Mouse (Mus musculus) gastrocnemius, adult 2 months (tissue): ENCODE measurements around the gene Fam24a. TPM values are rescaled to one million over a fixed set of nuclear protein-coding genes. Genes with fewer than 3 reads are reported as not detected.

Experiments
- DNase-seq: peaks from one replicate; pipeline ENCODE4 v3.0.0; 2022
- H3K27ac ChIP-seq: fragments of 200-600 bp; 2 replicates; pipeline ENCODE4 v1.8.1; 2022; ENCODE audit warnings: mild to moderate bottlenecking
- H3K4me3 ChIP-seq: fragments of 200-600 bp; 2 replicates; pipeline ENCODE4 v1.8.1; 2022; ENCODE audit warnings: mild to moderate bottlenecking, moderate library complexity
- CTCF ChIP-seq: fragments of 200-600 bp; IDR thresholded peaks from 2 replicates; pipeline ENCODE4 v1.8.1; 2022; ENCODE audit warnings: antibody characterized with exemption, mild to moderate bottlenecking, moderate library complexity
- intact Hi-C: fragments of 180-260 bp; cut with DNase I; formaldehyde crosslinking; loops from one replicate; pipeline ENCODE4 v1.15.1; 2025
- total RNA-seq, 2 experiments: library from RNA; stranded (reverse); gene quantifications; 2 replicates each; pipeline ENCODE4 v1.2.3; 2021

Fam24a gene
- total RNA-seq, 2 experiments from 2014 or later = not detected

DNA sequence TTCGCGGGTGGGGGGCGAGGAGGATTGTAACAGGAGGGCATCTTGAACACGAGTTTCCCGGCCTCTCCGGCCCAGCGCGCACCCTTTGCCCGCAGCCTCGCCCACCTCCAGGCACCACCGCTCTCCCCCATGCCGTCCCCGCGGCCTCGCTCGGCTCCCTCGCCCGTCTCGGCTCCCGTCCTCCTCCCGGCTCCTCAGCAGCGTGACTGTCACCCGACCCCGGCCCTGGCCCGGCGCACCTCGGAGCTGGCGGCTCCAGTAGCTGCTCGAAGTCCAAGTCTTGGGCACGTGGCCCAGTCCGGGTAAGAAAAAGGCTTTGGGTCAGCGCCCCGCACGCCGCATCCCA is 28.6 kb downstream of the Fam24a start:
- H3K4me3 ChIP-seq = peak overlapping the region; percentile 97
- peak; percentile 90 for DNase-seq
- peak overlapping the region; percentile 97 for H3K27ac ChIP-seq
- intact Hi-C loops = loop anchor here (2.0 to 10.0 kb wide), 2 partner anchors 49 to 193 kb away; partner anchors contain the start of genes Acadsb and Ikzf5
- no peak for TF ChIP-seq CTCF

GRCm38 (mm10) chr7:131362615-131363300 is 29.1 kb downstream of the Fam24a start, which contains the start of gene 2310057M21Rik:
TSS of gene 2310057M21Rik (minus strand) at chr7:131362759.
- H3K27ac ChIP-seq = peak within 1 kb of the TSS; percentile 97
- peak within 1 kb of the TSS; percentile 97 for H3K4me3 ChIP-seq
- DNase-seq = peak; percentile 97
- intact Hi-C loops = loop anchor here (2.0 to 10.0 kb wide), 2 partner anchors 48 to 192 kb away; partner anchors contain the start of genes Acadsb and Ikzf5
- no peak for TF ChIP-seq CTCF

- TF ChIP-seq CTCF = no peak
- no peak overlapping the region for H3K27ac ChIP-seq
- H3K4me3 ChIP-seq = no peak overlapping the region
- no peak for DNase-seq
- intact Hi-C loops = loop anchor here (10.0 kb wide), 1 partner anchor 191 kb away; no protein-coding TSS in a partner anchor
These were observed 30.5 kb downstream of the Fam24a start for GRCm38 (mm10) chr7:131364131-131364530.

DNA sequence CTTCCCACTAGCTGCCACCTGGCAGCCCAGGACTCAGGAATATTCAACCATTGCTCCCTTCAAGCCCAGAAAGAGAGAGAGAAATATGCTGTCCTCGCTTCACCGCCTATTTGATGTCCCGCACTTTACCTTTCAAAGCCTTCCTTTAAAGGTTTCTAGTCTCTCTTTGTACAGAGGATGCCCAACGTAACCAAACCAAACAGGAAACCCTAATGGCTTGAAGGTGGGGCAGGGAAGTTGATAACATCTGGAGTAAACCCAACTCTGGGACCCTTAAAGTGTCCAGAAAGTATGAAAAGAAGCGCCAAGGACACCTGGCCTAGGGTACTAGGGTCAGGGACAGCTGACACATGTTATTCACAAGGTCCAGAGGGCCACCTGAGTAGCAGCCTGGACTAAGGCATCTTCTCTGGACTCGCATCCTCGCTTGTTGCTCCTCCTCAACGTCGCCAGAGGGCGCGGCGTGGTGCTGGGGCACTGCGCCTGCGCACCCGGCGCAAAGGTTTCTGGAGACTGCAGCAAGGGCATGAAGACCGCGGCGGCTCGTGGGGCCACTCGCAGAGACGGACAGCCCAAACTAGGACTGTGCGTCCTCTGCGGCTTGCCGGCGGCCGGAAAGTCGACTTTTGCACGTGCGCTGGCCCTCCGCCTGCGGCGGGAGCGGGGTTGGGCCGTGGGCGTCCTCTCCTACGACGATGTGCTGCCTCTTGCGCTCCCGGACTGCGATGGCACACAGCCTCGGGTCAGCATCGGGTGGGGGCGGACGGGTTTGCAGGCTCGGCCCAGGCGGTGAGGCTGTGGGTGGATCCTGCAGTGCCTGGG is 37.2 kb downstream of the Fam24a start, which contains the start of gene Pstk:
Gene Pstk, plus strand, starts transcription at position 494 of the 822 bp plus-strand sequence.
- peak within 1 kb of the TSS; percentile 97 for H3K27ac ChIP-seq
- peak within 1 kb of the TSS; percentile 88 for H3K4me3 ChIP-seq
- peak; percentile 93 for DNase-seq
- TF ChIP-seq CTCF = peak; percentile 93; the same call in 1 of the 2 replicates
- intact Hi-C loops = no loop called here

GRCm38 (mm10) chr7:131371470-131371860 is 37.8 kb downstream of the Fam24a start:
- peak overlapping the region; percentile 97 for H3K27ac ChIP-seq
- H3K4me3 ChIP-seq = peak overlapping the region; percentile 88
- no peak for DNase-seq
- intact Hi-C loops = no loop called here
- TF ChIP-seq CTCF = no peak

GRCm38 (mm10) chr7:131371880-131372651 is 38.4 kb downstream of the Fam24a start:
- H3K27ac ChIP-seq = peak overlapping the region; percentile 97

More at GRCm38 (mm10) chr7:131371880-131372651, 38.4 kb downstream of the Fam24a start:
- no peak for TF ChIP-seq CTCF
- no peak for DNase-seq
- intact Hi-C loops = no loop called here
- H3K4me3 ChIP-seq = peak overlapping the region; percentile 88

Other genes starting within 250 kb of the Fam24a start
- gene 4933402N03Rik, start 187.6 kb upstream of the Fam24a start, total RNA-seq = not detected
- gene 5430419D17Rik, start 159.5 kb upstream of the Fam24a start, total RNA-seq = not detected
- under 1 TPM; 0.38 to 0.86 TPM for gene Cuzd1, start 11.6 kb upstream of the Fam24a start, total RNA-seq
- not detected for gene Fam24b, start 4.3 kb upstream of the Fam24a start, total RNA-seq
- 10 to 100 TPM; 18.5 to 24.0 TPM for gene 2310057M21Rik, start 28.9 kb downstream of the Fam24a start, total RNA-seq
- 10 to 100 TPM; 33.4 to 43.4 TPM for gene Pstk, start 37.3 kb downstream of the Fam24a start, total RNA-seq
- gene Ikzf5, start 76.7 kb downstream of the Fam24a start, total RNA-seq = 10 to 100 TPM; 35.4 to 36.2 TPM
- gene Acadsb, start 76.7 kb downstream of the Fam24a start, total RNA-seq = 100 to 1,000 TPM; 143 to 219 TPM
- gene Hmx3, start 209.0 kb downstream of the Fam24a start, total RNA-seq = not detected
- gene Hmx2, start 214.9 kb downstream of the Fam24a start, total RNA-seq = not detected
- 10 to 100 TPM; 28.9 to 31.2 TPM for gene Bub3, start 226.4 kb downstream of the Fam24a start, total RNA-seq